Mouse (Mus musculus): ENCODE measurements around the gene Bst2.

- no peak for TF ChIP-seq CTCF (IDR thresholded peaks at IDR 0.05; ENCODE audit: low read depth, low read length)
- TF ChIP-seq POLR2A (IDR thresholded peaks at IDR 0.05; ENCODE audit: borderline replicate concordance, low read depth, low read length): no peak
Observed at GRCm38 (mm10) chr8:71550754-71551153, 13.5 kb upstream of the Bst2 start.

All from bone marrow macrophage, adult 2 months (primary cell).